Mouse (Mus musculus) common myeloid progenitor, adult 5-6 weeks (primary cell): ENCODE measurements around the gene Gnaq. TPM values are rescaled to one million over a fixed set of nuclear protein-coding genes. Genes with fewer than 3 reads are reported as not detected.
"Not testable (repeated sequence)": the region's sequence is repeated elsewhere in the genome, so short reads cannot be mapped to it uniquely, and the experiment has no call there.

Experiments used
- ATAC-seq: replicated peaks from 2 replicates; pipeline ENCODE4 v1.8.0; 2016; ENCODE audit warnings: low read depth, mild to moderate bottlenecking, moderate TSS enrichment, inconsistent platforms; ENCODE audit not compliant: poor library complexity, severe bottlenecking
- total RNA-seq: library from RNA; stranded (forward); fragments of 200-1000, 187-1606 nt; gene quantifications from 2 replicates; pipeline ENCODE4 v1.2.3, GENCODE M21; 2017

Gnaq gene
- total RNA-seq, 1 experiment from 2014 or later: 20.5 TPM

GRCm38 (mm10) chr19:16141857-16142256, 9.2 kb downstream of the Gnaq start:
- peak; percentile 78 for ATAC-seq

- no peak for ATAC-seq
Measured at GRCm38 (mm10) chr19:16142990-16143389, 10.4 kb downstream of the Gnaq start.

GRCm38 (mm10) chr19:16147446-16147845, 14.8 kb downstream of the Gnaq start:
- no peak for ATAC-seq

GRCm38 (mm10) chr19:16149094-16149493, 16.5 kb downstream of the Gnaq start:
- ATAC-seq: peak; percentile 89

GRCm38 (mm10) chr19:16150328-16150727, 17.7 kb downstream of the Gnaq start:
- ATAC-seq: no peak

GRCm38 (mm10) chr19:16153851-16154250, 21.2 kb downstream of the Gnaq start:
- no peak for ATAC-seq

- ATAC-seq: peak; percentile 86
Measured at GRCm38 (mm10) chr19:16154480-16154879, 21.8 kb downstream of the Gnaq start.

GRCm38 (mm10) chr19:16157120-16157519, 24.5 kb downstream of the Gnaq start:
- ATAC-seq: no peak

GRCm38 (mm10) chr19:16160759-16161158, 28.1 kb downstream of the Gnaq start:
- no peak for ATAC-seq

- ATAC-seq: no peak
Measured at GRCm38 (mm10) chr19:16161222-16161621, 28.6 kb downstream of the Gnaq start.

GRCm38 (mm10) chr19:16164396-16164795, 31.8 kb downstream of the Gnaq start:
- not testable (repeated sequence) for ATAC-seq

GRCm38 (mm10) chr19:16167185-16167584, 34.6 kb downstream of the Gnaq start:
- no peak for ATAC-seq

GRCm38 (mm10) chr19:16168192-16168591, 35.6 kb downstream of the Gnaq start:
- ATAC-seq: no peak

- ATAC-seq: no peak
Measured at GRCm38 (mm10) chr19:16168653-16169198, 36.1 kb downstream of the Gnaq start.

- no peak for ATAC-seq
Measured at GRCm38 (mm10) chr19:16170724-16171123, 38.1 kb downstream of the Gnaq start.

GRCm38 (mm10) chr19:16173721-16174120, 41.1 kb downstream of the Gnaq start:
- no peak for ATAC-seq

GRCm38 (mm10) chr19:16176426-16176825, 43.8 kb downstream of the Gnaq start:
- ATAC-seq: no peak

- ATAC-seq: no peak
Measured at GRCm38 (mm10) chr19:16177139-16177727, 44.6 kb downstream of the Gnaq start.

GRCm38 (mm10) chr19:16181258-16181657, 48.6 kb downstream of the Gnaq start:
- ATAC-seq: no peak

- ATAC-seq: no peak
Measured at GRCm38 (mm10) chr19:16181852-16182475, 49.3 kb downstream of the Gnaq start.

- ATAC-seq: no peak
Measured at GRCm38 (mm10) chr19:16183592-16184365, 51.1 kb downstream of the Gnaq start.
